Mouse (Mus musculus) heart, embryonic 16.5 days (tissue): ENCODE results near the gene Ptprs. TPM values are rescaled to one million over a fixed set of nuclear protein-coding genes. Genes with fewer than 3 reads are reported as not detected.

ENCODE experiments used
- ATAC-seq: fragments of 200-750 bp; cut with Nextera tagmentation; replicated peaks from 2 replicates; pipeline ENCODE4 v1.8.0; 2017; ENCODE audit warnings: moderate number of reproducible peaks; ENCODE audit not compliant: insufficient read depth, low FRiP score; ENCODE audit errors: extremely low read depth
- H3K27ac ChIP-seq: fragments of 300-500 bp; sonication (generic); 2 replicates; pipeline ENCODE4 v1.5.1; 2014; ENCODE audit warnings: mild to moderate bottlenecking, low read length, control low read depth, moderate library complexity
- H3K27me3 ChIP-seq: fragments of 300-500 bp; sonication (generic); 2 replicates; pipeline ENCODE4 v1.6.1; 2014; ENCODE audit warnings: low read length, mixed read lengths; ENCODE audit not compliant: control insufficient read depth, insufficient read depth
- H3K36me3 ChIP-seq: fragments of 300-500 bp; sonication (generic); 2 replicates; pipeline ENCODE4 v1.6.1; 2014; ENCODE audit not compliant: control insufficient read depth, insufficient read depth
- H3K4me1 ChIP-seq: fragments of 300-500 bp; sonication (generic); 2 replicates; pipeline ENCODE4 v1.6.1; 2014; ENCODE audit warnings: low read length, mixed read lengths; ENCODE audit not compliant: control insufficient read depth, insufficient read depth
- H3K4me2 ChIP-seq: fragments of 300-500 bp; sonication (generic); 2 replicates; pipeline ENCODE4 v1.6.1; 2014; ENCODE audit warnings: low read depth, mild to moderate bottlenecking, control low read depth, low read length
- H3K4me3 ChIP-seq: fragments of 300-500 bp; sonication (generic); 2 replicates; pipeline ENCODE4 v1.5.1; 2014; ENCODE audit warnings: mild to moderate bottlenecking, control low read depth, low read length
- H3K9ac ChIP-seq: fragments of 300-500 bp; sonication (generic); 2 replicates; pipeline ENCODE4 v1.6.1; 2014; ENCODE audit warnings: low read length, control low read depth
- H3K9me3 ChIP-seq: fragments of 300-500 bp; sonication (generic); replicated peaks from 2 replicates; pipeline ENCODE4 v1.6.1; 2016; ENCODE audit warnings: low read length; ENCODE audit not compliant: control insufficient read depth
- WGBS: fragments of 180-500 bp; shearing (Covaris S2); extraction: QIAGEN DNeasy Blood & Tissue Kit; methylation state at CpG from one replicate; pipeline ENCODE4 v1.1.7; 2014; 5-methylcytosine and 5-hydroxymethylcytosine counted together
- polyA plus RNA-seq: library from polyadenylated mRNA; unstranded; fragments of >200 nt; fragmentation: Nextera tagmentation; extraction: Ambion mirVana; gene quantifications from 2 replicates; pipeline ENCODE4 v1.2.1, GENCODE M21; 2015

Gene Ptprs
- polyA plus RNA-seq, 1 experiment from 2014 or later, result 33.9 TPM

GRCm38 (mm10) chr17:56425941-56426340, 50.3 kb downstream of the Ptprs start:
- no peak for ATAC-seq
- H3K9ac ChIP-seq, result peak overlapping the region; percentile 75
- 0 out of 2 replicates have a peak, but pooled peaks cover 3% of the 10 kb centered on the region for H3K27me3 ChIP-seq
- H3K27ac ChIP-seq, result no peak overlapping the region
- 44% methylated on average over 3 of the region's 3 CpGs for WGBS
- H3K4me3 ChIP-seq, result peak overlapping the region; percentile 52
- H3K9me3 ChIP-seq, result no peaks in the 10 kb centered on the region
- H3K36me3 ChIP-seq, result peaks cover 24% of the 10 kb centered on the region
- H3K4me2 ChIP-seq, result peak overlapping the region; percentile 85
- H3K4me1 ChIP-seq, result peaks cover 9% of the 10 kb centered on the region

GRCm38 (mm10) chr17:56425584-56425914, 50.7 kb downstream of the Ptprs start:
- H3K27me3 ChIP-seq, result 0 out of 2 replicates have a peak, but pooled peaks cover 3% of the 10 kb centered on the region
- peak overlapping the region; percentile 85 for H3K4me2 ChIP-seq
- ATAC-seq, result peak; percentile 74
- peaks cover 9% of the 10 kb centered on the region for H3K4me1 ChIP-seq
- WGBS, result 2% methylated on average over 44 of the region's 47 CpGs
- no peaks in the 10 kb centered on the region for H3K9me3 ChIP-seq
- peak overlapping the region; percentile 75 for H3K9ac ChIP-seq
- H3K36me3 ChIP-seq, result peaks cover 26% of the 10 kb centered on the region
- H3K27ac ChIP-seq, result no peak overlapping the region
- H3K4me3 ChIP-seq, result peak overlapping the region; percentile 52

GRCm38 (mm10) chr17:56424726-56425583, 51.3 kb downstream of the Ptprs start:
- no peak overlapping the region for H3K27ac ChIP-seq
- 20% methylated on average over 75 of the region's 77 CpGs for WGBS
- peak overlapping the region; percentile 52 for H3K4me3 ChIP-seq
- peak overlapping the region; percentile 85 for H3K4me2 ChIP-seq
- ATAC-seq, result peak; percentile 64
- H3K9ac ChIP-seq, result peak overlapping the region; percentile 75
- peaks cover 30% of the 10 kb centered on the region for H3K36me3 ChIP-seq
- H3K27me3 ChIP-seq, result 0 out of 2 replicates have a peak, but pooled peaks cover 3% of the 10 kb centered on the region
- peaks cover 9% of the 10 kb centered on the region for H3K4me1 ChIP-seq
- no peaks in the 10 kb centered on the region for H3K9me3 ChIP-seq

GRCm38 (mm10) chr17:56420022-56420421, 56.3 kb downstream of the Ptprs start:
- Histone ChIP-seq H3K4me3 (no peak overlapping the region), H3K4me1 (peaks cover 3% of the 10 kb centered on the region; the same call in 1 of the 2 replicates), H3K27ac (no peak overlapping the region), H3K9ac (no peak overlapping the region), H3K4me2 (no peak overlapping the region), H3K36me3 (peaks cover 63% of the 10 kb centered on the region), H3K27me3 (no peaks in the 10 kb centered on the region), H3K9me3 (no peaks in the 10 kb centered on the region)
- no peak for ATAC-seq
- WGBS, result 98% methylated on average over 2 of the region's 2 CpGs

GRCm38 (mm10) chr17:56418304-56418703, 58.0 kb downstream of the Ptprs start:
- peaks cover 61% of the 10 kb centered on the region for H3K36me3 ChIP-seq
- no peaks in the 10 kb centered on the region for H3K4me1 ChIP-seq
- ATAC-seq, result no peak
- no peak overlapping the region for H3K27ac ChIP-seq
- H3K4me2 ChIP-seq, result no peak overlapping the region
- no peaks in the 10 kb centered on the region for H3K9me3 ChIP-seq
- no peaks in the 10 kb centered on the region for H3K27me3 ChIP-seq
- H3K9ac ChIP-seq, result no peak overlapping the region
- no peak overlapping the region for H3K4me3 ChIP-seq
- 55% methylated on average over 12 of the region's 12 CpGs for WGBS

- ATAC-seq, result no peak
- H3K27ac ChIP-seq, result no peak overlapping the region
- 93% methylated on average over 9 of the region's 9 CpGs for WGBS
- H3K4me1 ChIP-seq, result peaks cover 2% of the 10 kb centered on the region; the same call in 1 of the 2 replicates
- peaks cover 67% of the 10 kb centered on the region for H3K36me3 ChIP-seq
- H3K9me3 ChIP-seq, result no peaks in the 10 kb centered on the region
- H3K9ac ChIP-seq, result no peak overlapping the region
- H3K4me3 ChIP-seq, result no peak overlapping the region
- H3K27me3 ChIP-seq, result no peaks in the 10 kb centered on the region
- H3K4me2 ChIP-seq, result no peak overlapping the region
These were observed 61.5 kb downstream of the Ptprs start for GRCm38 (mm10) chr17:56414785-56415184.

GRCm38 (mm10) chr17:56413113-56413512, 63.2 kb downstream of the Ptprs start:
- no peak overlapping the region for H3K9ac ChIP-seq
- H3K4me3 ChIP-seq, result no peak overlapping the region
- no peak for ATAC-seq
- 77% methylated on average over 13 of the region's 13 CpGs for WGBS
- peaks cover 51% of the 10 kb centered on the region for H3K36me3 ChIP-seq
- no peak overlapping the region for H3K27ac ChIP-seq
- no peaks in the 10 kb centered on the region for H3K27me3 ChIP-seq
- H3K4me1 ChIP-seq, result peaks cover 10% of the 10 kb centered on the region; the same call in 1 of the 2 replicates
- no peaks in the 10 kb centered on the region for H3K9me3 ChIP-seq
- no peak overlapping the region for H3K4me2 ChIP-seq

- no peaks in the 10 kb centered on the region for H3K27me3 ChIP-seq
- H3K36me3 ChIP-seq, result peaks cover 38% of the 10 kb centered on the region
- no peaks in the 10 kb centered on the region for H3K9me3 ChIP-seq
- WGBS, result 92% methylated on average over 7 of the region's 7 CpGs
- H3K4me3 ChIP-seq, result no peak overlapping the region
- ATAC-seq, result no peak
- peaks cover 20% of the 10 kb centered on the region for H3K4me1 ChIP-seq
- H3K4me2 ChIP-seq, result no peak overlapping the region
- no peak overlapping the region for H3K27ac ChIP-seq
- no peak overlapping the region for H3K9ac ChIP-seq
These were observed 64.8 kb downstream of the Ptprs start for GRCm38 (mm10) chr17:56411437-56411836.

- Histone ChIP-seq H3K9me3 (no peaks in the 10 kb centered on the region), H3K4me3 (no peak overlapping the region), H3K4me2 (no peak overlapping the region), H3K4me1 (peaks cover 20% of the 10 kb centered on the region), H3K36me3 (peaks cover 30% of the 10 kb centered on the region), H3K27me3 (no peaks in the 10 kb centered on the region), H3K27ac (no peak overlapping the region), H3K9ac (no peak overlapping the region)
- no peak for ATAC-seq
- 36% methylated on average over 8 of the region's 8 CpGs for WGBS
These were observed 66.5 kb downstream of the Ptprs start for GRCm38 (mm10) chr17:56409759-56410158.
